Comparison of ENCODE assay signal across 7 mouse cellular contexts in the genomic region with DNA sequence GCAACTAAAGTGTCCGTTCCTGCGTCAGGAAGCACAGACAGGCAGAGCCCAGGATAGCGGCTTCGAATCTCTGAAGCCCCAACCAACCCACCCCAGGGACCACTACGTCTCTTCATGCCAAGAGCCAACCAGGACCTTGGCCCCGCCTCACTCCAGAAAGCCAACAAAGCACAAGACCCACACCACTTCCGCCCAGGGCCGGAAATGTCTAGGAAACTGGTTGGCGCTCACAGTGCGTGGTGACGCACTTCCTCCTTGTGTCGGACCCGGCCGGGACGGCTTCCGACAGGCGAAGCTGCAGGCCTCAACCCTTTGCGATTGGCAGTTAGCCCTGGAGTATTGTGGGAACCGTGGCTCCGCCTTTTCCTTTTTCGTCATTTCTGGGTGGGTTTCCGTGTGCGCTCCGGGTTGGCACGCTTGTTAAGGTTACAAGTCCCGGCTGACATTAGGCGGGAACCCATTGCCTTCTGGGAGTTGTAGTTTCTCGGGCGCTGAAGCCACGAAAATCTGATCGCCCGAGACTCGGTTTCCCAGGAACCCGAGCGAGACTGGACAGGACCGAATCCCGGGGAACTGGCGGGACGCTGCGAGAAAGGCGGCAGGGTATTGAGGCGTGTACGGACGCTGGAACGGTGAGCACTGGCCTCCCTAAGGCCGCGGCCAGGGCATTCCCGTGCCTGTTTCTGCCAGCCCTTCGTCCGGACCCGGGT. TPM values are rescaled to one million over a fixed set of nuclear protein-coding genes. Genes with fewer than 3 reads are reported as not detected.
A peak's percentile ranks its signal among the peaks of the same experiment; 100 is the strongest.
DNase-seq lines count a peak whose midpoint lies in the region; ATAC-seq lines count a peak whose summit lies in the region.

Gene Tssc4, plus strand, starts transcription at position 368 of the 710 bp plus-strand sequence.

- peak within 1 kb of the TSS; percentile 99 for H3K4me2 ChIP-seq in embryonic facial prominence, embryonic 12.5 days (replicated peaks)
- H3K4me2 ChIP-seq in limb, embryonic 11.5 days (ENCODE audit: low read depth, severe bottlenecking): peak within 1 kb of the TSS; percentile 99
- peak within 1 kb of the TSS; percentile 98 for H3K4me2 ChIP-seq in midbrain, embryonic 14.5 days (ENCODE audit: low read length)

- peak within 1 kb of the TSS; percentile 76 for H3K4me3 ChIP-seq in embryonic facial prominence, embryonic 12.5 days
- H3K4me3 ChIP-seq in limb, embryonic 11.5 days (ENCODE audit: low read depth, low read length): peak within 1 kb of the TSS; percentile 91
- peak within 1 kb of the TSS; percentile 83 for H3K4me3 ChIP-seq in midbrain, embryonic 14.5 days (replicated peaks; ENCODE audit: low read depth, low read length)

- H3K4me1 ChIP-seq in embryonic facial prominence, embryonic 12.5 days: peaks cover 18% of the 10 kb centered on the region
- peaks cover 17% of the 10 kb centered on the region for H3K4me1 ChIP-seq in limb, embryonic 11.5 days (ENCODE audit: control insufficient read depth, insufficient read depth, low read length)
- peaks cover 20% of the 10 kb centered on the region for H3K4me1 ChIP-seq in midbrain, embryonic 14.5 days (ENCODE audit: control insufficient read depth, insufficient read depth, low read length)

- peak within 1 kb of the TSS; percentile 87 for H3K27ac ChIP-seq in embryonic facial prominence, embryonic 12.5 days
- H3K27ac ChIP-seq in limb, embryonic 11.5 days (replicated peaks; ENCODE audit: low read depth, low read length): peak within 1 kb of the TSS; percentile 91
- H3K27ac ChIP-seq in midbrain, embryonic 14.5 days (replicated peaks; ENCODE audit: low read depth, low read length): peak within 1 kb of the TSS; percentile 98

- ATAC-seq in embryonic facial prominence, embryonic 12.5 days (ENCODE audit: insufficient number of reproducible peaks, insufficient read depth, low FRiP score, low TSS enrichment): peak; percentile 97
- peak; percentile 98 for ATAC-seq in limb, embryonic 11.5 days (ENCODE audit: insufficient number of reproducible peaks, low FRiP score, low TSS enrichment, low read depth)
- peak; percentile 96 for ATAC-seq in midbrain, embryonic 14.5 days (ENCODE audit: low FRiP score, low TSS enrichment)

- peak within 1 kb of the TSS; percentile 81 for H3K9ac ChIP-seq in embryonic facial prominence, embryonic 12.5 days
- H3K9ac ChIP-seq in limb, embryonic 11.5 days (ENCODE audit: low read length): peak within 1 kb of the TSS; percentile 95
- peak within 1 kb of the TSS; percentile 90 for H3K9ac ChIP-seq in midbrain, embryonic 14.5 days (replicated peaks; ENCODE audit: low read length)

- peak; percentile 92 for DNase-seq in adrenal gland, postnatal 25 days
- peak; percentile 100 for DNase-seq in heart, adult 11 months
- DNase-seq in kidney, adult 18-20 months: peak; percentile 97
- DNase-seq in limb, embryonic 11.5 days (ENCODE audit: low spot score): peak; percentile 98
- DNase-seq in midbrain, embryonic 14.5 days: peak; percentile 100
- DNase-seq in spleen, adult 18-20 months: peak; percentile 85 to 93

- H3K9me3 ChIP-seq in embryonic facial prominence, embryonic 12.5 days: no peaks in the 10 kb centered on the region
- no peaks in the 10 kb centered on the region for H3K9me3 ChIP-seq in limb, embryonic 11.5 days (ENCODE audit: control insufficient read depth, low read length)
- H3K9me3 ChIP-seq in midbrain, embryonic 14.5 days (ENCODE audit: control insufficient read depth, low read length): no peaks in the 10 kb centered on the region

- H3K27me3 ChIP-seq in embryonic facial prominence, embryonic 12.5 days: no peaks in the 10 kb centered on the region
- H3K27me3 ChIP-seq in limb, embryonic 11.5 days (ENCODE audit: control insufficient read depth, insufficient read depth, low read length): no peaks in the 10 kb centered on the region
- no peaks in the 10 kb centered on the region for H3K27me3 ChIP-seq in midbrain, embryonic 14.5 days (ENCODE audit: control insufficient read depth, insufficient read depth, low read length)

- WGBS in embryonic facial prominence, embryonic 12.5 days: under 1% methylated on average over 51 of the region's 51 CpGs
- WGBS in limb, embryonic 11.5 days: under 1% methylated on average over 51 of the region's 51 CpGs
- WGBS in midbrain, embryonic 14.5 days: under 1% methylated on average over 49 of the region's 51 CpGs

- H3K36me3 ChIP-seq in embryonic facial prominence, embryonic 12.5 days: peaks cover 35% of the 10 kb centered on the region
- peaks cover 24% of the 10 kb centered on the region for H3K36me3 ChIP-seq in limb, embryonic 11.5 days (ENCODE audit: control insufficient read depth, insufficient read depth, low read length)
- H3K36me3 ChIP-seq in midbrain, embryonic 14.5 days (ENCODE audit: control insufficient read depth, insufficient read depth, low read length): peaks cover 31% of the 10 kb centered on the region

RNA-seq across cellular contexts. Expression of gene Tssc4, which starts in this region (rescaled TPM):
- total RNA-seq in adrenal gland, postnatal 25 days (2021): 32.2 and 32.7 TPM in 2 replicates
- 106 and 107 TPM in 2 replicates for polyA plus RNA-seq in embryonic facial prominence, embryonic 12.5 days (2016; fragmentation: Nextera tagmentation; extraction: Ambion mirVana)
- 76.9 and 82.1 TPM in 2 replicates for polyA plus RNA-seq in limb, embryonic 11.5 days (2014; fragmentation: Nextera tagmentation; extraction: Ambion mirVana)
- polyA plus RNA-seq in midbrain, embryonic 14.5 days (2014; fragmentation: Nextera tagmentation; extraction: Ambion mirVana): 70.4 and 102 TPM in 2 replicates

Comparison
In these comparisons a context has a peak if more than half of its experiments do, and no peak if none do; other contexts are left out.
1. Peak in every context shown above with its lines: DNase-seq, ATAC-seq, H3K4me3 ChIP-seq and H3K27ac ChIP-seq.